Mouse (Mus musculus) MEL (cell line): ENCODE data around the gene Ascl4. TPM values are rescaled to one million over a fixed set of nuclear protein-coding genes. Genes with fewer than 3 reads are reported as not detected.

Experiments
- DNase-seq: peaks from one replicate; pipeline ENCODE4 v3.0.0; 2011; ENCODE audit warnings: low read depth, low spot score
- H3K27ac ChIP-seq: 2 replicates; pipeline ENCODE4 v1.5.1; 2012; ENCODE audit warnings: low read depth, mild to moderate bottlenecking, control low read depth, low read length, moderate library complexity; ENCODE audit not compliant: control insufficient read depth
- H3K27me3 ChIP-seq, 2 experiments: fragments of 150-350 bp in 1 of 2; sonication (generic) in 1 of 2; 2 replicates each; pipeline ENCODE4 v1.6.1; 2012; ENCODE audit warnings: low read length in 2 of 2, mild to moderate bottlenecking in 2 of 2, improper control_type of control experiment in 1 of 2, moderate library complexity in 1 of 2; ENCODE audit not compliant: insufficient read depth in 2 of 2, control insufficient read depth in 1 of 2
- H3K36me3 ChIP-seq, 2 experiments: 2 replicates each; pipeline ENCODE4 v1.6.1; 2012 to 2014; ENCODE audit warnings: low read length in 2 of 2, improper control_type of control experiment in 1 of 2, inconsistent platforms in 1 of 2, mild to moderate bottlenecking in 1 of 2; ENCODE audit not compliant: insufficient read depth in 2 of 2, control insufficient read depth in 1 of 2
- H3K4me1 ChIP-seq, 2 experiments: fragments of 150-350 bp in 1 of 2; sonication (generic) in 1 of 2; 2 replicates each; pipeline ENCODE4 v1.6.1; 2012; ENCODE audit warnings: low read length in 2 of 2, improper control_type of control experiment in 1 of 2, mild to moderate bottlenecking in 1 of 2; ENCODE audit not compliant: insufficient read depth in 2 of 2, control insufficient read depth in 1 of 2
- H3K4me3 ChIP-seq, 2 experiments: fragments of 150-350 bp in 1 of 2; sonication (generic) in 1 of 2; 2 replicates each; pipeline ENCODE4 v1.5.1; 2012; ENCODE audit warnings: low read depth in 2 of 2, low read length in 2 of 2, mild to moderate bottlenecking in 2 of 2, moderate library complexity in 2 of 2, control low read depth in 1 of 2, improper control_type of control experiment in 1 of 2; ENCODE audit not compliant: control insufficient read depth in 1 of 2, insufficient read depth in 1 of 2
- H3K79me2 ChIP-seq: 2 replicates; pipeline ENCODE4 v1.6.1; 2012; ENCODE audit warnings: mild to moderate bottlenecking, low read length, moderate library complexity; ENCODE audit not compliant: control insufficient read depth, poor library complexity, insufficient read depth
- H3K9ac ChIP-seq: 2 replicates; pipeline ENCODE4 v1.6.1; 2012; ENCODE audit warnings: low read depth, mild to moderate bottlenecking, control low read depth, low read length, moderate library complexity; ENCODE audit not compliant: control insufficient read depth, poor library complexity, severe bottlenecking
- H3K9me3 ChIP-seq: fragments of 150-350 bp; sonication (generic); replicated peaks from 2 replicates; pipeline ENCODE4 v1.6.1; 2012; ENCODE audit warnings: mild to moderate bottlenecking, low read length, improper control_type of control experiment, moderate library complexity; ENCODE audit not compliant: insufficient read depth
- BHLHE40 ChIP-seq: IDR thresholded peaks from 2 replicates; pipeline ENCODE4 v1.6.1; 2012; ENCODE audit warnings: low read depth, mild to moderate bottlenecking, inconsistent platforms, low read length, improper control_type of control experiment, borderline replicate concordance
- E2F4 ChIP-seq: IDR thresholded peaks from 2 replicates; pipeline ENCODE4 v1.6.1; 2011; ENCODE audit warnings: low read depth, low read length, improper control_type of control experiment, borderline replicate concordance
- ELF1 ChIP-seq: IDR thresholded peaks from 2 replicates; pipeline ENCODE4 v1.6.1; 2014; ENCODE audit warnings: low read depth, mild to moderate bottlenecking, inconsistent platforms, low read length, improper control_type of control experiment, moderate library complexity
- EP300 ChIP-seq, 2 experiments: IDR thresholded peaks; 2 replicates each; pipeline ENCODE4 v1.6.1; 2011; ENCODE audit warnings: improper control_type of control experiment in 2 of 2, low read length in 2 of 2, low read depth in 1 of 2, mild to moderate bottlenecking in 1 of 2
- ETS1 ChIP-seq: IDR thresholded peaks from 2 replicates; pipeline ENCODE4 v1.6.1; 2012; ENCODE audit warnings: low read depth, mild to moderate bottlenecking, inconsistent platforms, low read length, improper control_type of control experiment, moderate library complexity
- GABPA ChIP-seq: IDR thresholded peaks from 2 replicates; pipeline ENCODE4 v1.6.1; 2012; ENCODE audit warnings: low read depth, mild to moderate bottlenecking, inconsistent platforms, low read length, improper control_type of control experiment, moderate library complexity
- HCFC1 ChIP-seq: IDR thresholded peaks from 2 replicates; pipeline ENCODE4 v1.6.1; 2012; ENCODE audit warnings: low read depth, mild to moderate bottlenecking, inconsistent platforms, low read length, improper control_type of control experiment, moderate library complexity
- KAT2A ChIP-seq: conservative IDR thresholded peaks from 2 replicates; pipeline ENCODE4 v1.6.1; 2012; ENCODE audit warnings: low read depth, low read length, improper control_type of control experiment, inconsistent platforms
- MAFK ChIP-seq: IDR thresholded peaks from 2 replicates; pipeline ENCODE4 v1.6.1; 2011; ENCODE audit warnings: low read depth, mild to moderate bottlenecking, low read length, improper control_type of control experiment, borderline replicate concordance
- MAX ChIP-seq: IDR thresholded peaks from 2 replicates; pipeline ENCODE4 v1.6.1; 2011; ENCODE audit warnings: low read length, improper control_type of control experiment
- MAZ ChIP-seq: IDR thresholded peaks from 2 replicates; pipeline ENCODE4 v1.6.1; 2012; ENCODE audit warnings: low read depth, mild to moderate bottlenecking, inconsistent platforms, low read length, improper control_type of control experiment
- MEF2A ChIP-seq: IDR thresholded peaks from 2 replicates; pipeline ENCODE4 v1.6.1; 2014; ENCODE audit warnings: low read depth, mild to moderate bottlenecking, inconsistent platforms, low read length, improper control_type of control experiment; ENCODE audit not compliant: poor library complexity, insufficient replicate concordance, severe bottlenecking; ENCODE audit errors: extremely low read depth
- MXI1 ChIP-seq: IDR thresholded peaks from 2 replicates; pipeline ENCODE4 v1.6.1; 2011; ENCODE audit warnings: mild to moderate bottlenecking, low read depth, low read length, improper control_type of control experiment
- MYB ChIP-seq: IDR thresholded peaks from 2 replicates; pipeline ENCODE4 v1.6.1; 2011; ENCODE audit warnings: mild to moderate bottlenecking, low read depth, low read length, improper control_type of control experiment
- MYC ChIP-seq: IDR thresholded peaks from 2 replicates; pipeline ENCODE4 v1.6.1; 2011; ENCODE audit warnings: low read depth, mild to moderate bottlenecking, low read length, improper control_type of control experiment, moderate library complexity
- NELFE ChIP-seq: IDR thresholded peaks from 2 replicates; pipeline ENCODE4 v1.6.1; 2011; ENCODE audit warnings: low read depth, low read length, improper control_type of control experiment
- POLR2A ChIP-seq, 2 experiments: IDR thresholded peaks; 2 replicates each; pipeline ENCODE4 v1.6.1; 2011 to 2012; ENCODE audit warnings: low read length in 2 of 2, mild to moderate bottlenecking in 2 of 2, control low read depth in 1 of 2, improper control_type of control experiment in 1 of 2, low read depth in 1 of 2, moderate library complexity in 1 of 2; ENCODE audit not compliant: control insufficient read depth in 1 of 2, insufficient read depth in 1 of 2, poor library complexity in 1 of 2
- POLR2AphosphoS2 ChIP-seq: IDR thresholded peaks from 2 replicates; pipeline ENCODE4 v1.6.1; 2011; ENCODE audit warnings: low read length, improper control_type of control experiment
- RAD21 ChIP-seq: IDR thresholded peaks from 2 replicates; pipeline ENCODE4 v1.6.1; 2011; ENCODE audit warnings: mild to moderate bottlenecking, low read depth, low read length, improper control_type of control experiment
- SMC3 ChIP-seq: IDR thresholded peaks from 2 replicates; pipeline ENCODE4 v1.6.1; 2011; ENCODE audit warnings: low read depth, low read length, improper control_type of control experiment
- TAL1 ChIP-seq: IDR thresholded peaks from 2 replicates; pipeline ENCODE4 v1.6.1; 2012; ENCODE audit warnings: mild to moderate bottlenecking, inconsistent platforms, low read length, moderate library complexity, mixed read lengths
- TCF12 ChIP-seq: IDR thresholded peaks from 2 replicates; pipeline ENCODE4 v1.6.1; 2014; ENCODE audit warnings: low read depth, mild to moderate bottlenecking, inconsistent platforms, low read length, improper control_type of control experiment, moderate library complexity
- UBTF ChIP-seq: IDR thresholded peaks from 2 replicates; pipeline ENCODE4 v1.6.1; 2012; ENCODE audit warnings: low read depth, mild to moderate bottlenecking, inconsistent platforms, low read length, improper control_type of control experiment, moderate library complexity, borderline replicate concordance; ENCODE audit not compliant: insufficient read depth
- USF1 ChIP-seq: IDR thresholded peaks from 2 replicates; pipeline ENCODE4 v1.6.1; 2014; ENCODE audit warnings: low read depth, mild to moderate bottlenecking, inconsistent platforms, low read length, improper control_type of control experiment, moderate library complexity
- USF2 ChIP-seq, 2 experiments: IDR thresholded peaks; 2 replicates each; pipeline ENCODE4 v1.6.1; 2011 to 2012; ENCODE audit warnings: improper control_type of control experiment in 2 of 2, low read length in 2 of 2, borderline replicate concordance in 1 of 2, inconsistent platforms in 1 of 2, low read depth in 1 of 2, mild to moderate bottlenecking in 1 of 2; ENCODE audit not compliant: insufficient read depth in 1 of 2
- ZC3H11A ChIP-seq: IDR thresholded peaks from 2 replicates; pipeline ENCODE4 v1.6.1; 2012; ENCODE audit warnings: low read depth, mild to moderate bottlenecking, inconsistent platforms, low read length, improper control_type of control experiment
- ZMIZ1 ChIP-seq: IDR thresholded peaks from 2 replicates; pipeline ENCODE4 v1.6.1; 2012; ENCODE audit warnings: low read depth, mild to moderate bottlenecking, inconsistent platforms, low read length, improper control_type of control experiment, moderate library complexity
- ZNF384 ChIP-seq: IDR thresholded peaks from 2 replicates; pipeline ENCODE4 v1.6.1; 2012; ENCODE audit warnings: low read depth, mild to moderate bottlenecking, inconsistent platforms, low read length, improper control_type of control experiment
- polyA plus RNA-seq, 2 experiments: library from polyadenylated mRNA; stranded (reverse) in 1 of 2; unstranded in 1 of 2; fragments of >175 nt in 1 of 2; fragments of >200 nt in 1 of 2; gene quantifications; 2 replicates each; pipeline versions ENCODE4 v1.2.1 to v1.2.4; 2012; ENCODE audit warnings: low replicate concordance in 2 of 2, low read depth in 1 of 2; ENCODE audit not compliant: insufficient read length in 2 of 2, insufficient read depth in 1 of 2, missing spikeins in 1 of 2
- total RNA-seq: library from RNA; depleted of rRNA; stranded (reverse); fragments of 300-350 nt; gene quantifications from 2 replicates; pipeline ENCODE4 v1.2.3, GENCODE M21; 2012

Gene Ascl4
- total and polyA plus RNA-seq, 3 experiments, result not detected

DNA sequence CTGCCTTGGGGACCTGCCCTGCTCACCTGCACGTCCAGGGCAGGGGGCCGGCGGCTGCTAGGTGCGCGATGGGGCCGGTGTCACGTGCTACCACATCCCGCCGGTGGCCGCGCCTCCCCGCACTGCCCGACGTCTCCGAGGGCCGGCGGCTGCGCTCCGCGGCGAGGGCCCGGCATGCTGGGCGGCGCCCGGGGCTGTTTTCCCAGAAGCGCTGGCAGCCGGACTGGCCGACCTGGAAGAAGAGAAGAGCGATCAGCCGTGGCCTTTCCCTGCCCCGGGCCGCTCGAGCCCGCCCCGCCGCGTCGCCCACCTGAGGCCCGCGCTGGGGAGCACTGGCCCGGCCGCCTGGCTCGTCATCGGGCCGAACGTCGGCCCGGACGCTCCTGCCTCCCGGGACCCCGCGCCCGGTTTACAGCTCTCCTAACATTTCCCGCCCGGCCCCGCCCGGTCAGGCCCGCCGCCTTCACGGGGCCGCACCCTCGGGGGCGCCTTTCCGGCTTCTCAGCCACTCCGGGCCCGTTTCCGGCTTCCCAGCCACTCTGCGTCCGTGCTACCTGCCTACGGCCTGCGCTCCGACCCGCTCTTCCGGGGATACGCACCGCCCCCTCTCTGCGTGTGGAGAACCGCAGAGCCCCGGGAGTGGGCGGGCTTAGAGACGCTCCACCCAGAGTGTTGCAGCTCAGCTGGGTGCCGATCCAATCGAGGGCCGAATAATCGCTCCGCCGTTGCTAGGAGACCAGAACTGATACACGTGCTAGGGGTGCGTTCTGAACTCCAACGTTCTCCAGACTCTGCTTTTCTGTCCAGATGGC is 10.8 kb upstream of the Ascl4 start, which contains the start of gene Prdm4 (continued):
- TF ChIP-seq MEF2A, result no peak
- no peak for TF ChIP-seq E2F4
- no peak for TF ChIP-seq TAL1
- peak; percentile 88 for TF ChIP-seq HCFC1
- no peak for TF ChIP-seq UBTF
- TF ChIP-seq BHLHE40, result peak; percentile 90
- peak; percentile 80 for TF ChIP-seq NELFE
- TF ChIP-seq POLR2A (IDR thresholded peaks at IDR 0.05; ENCODE audit: control insufficient read depth in 1 of 2, insufficient read depth in 1 of 2, low read depth in 1 of 2, low read length in 2 of 2, poor library complexity in 1 of 2), result peak; percentile 73 to 86; a peak in 3 of 4 replicates
- peak; percentile 76 for TF ChIP-seq ETS1
- peak; percentile 77; the same call in 1 of the 2 replicates for TF ChIP-seq MAZ
- TF ChIP-seq ZMIZ1, result no peak
- peak; percentile 76 for TF ChIP-seq USF1

DNA sequence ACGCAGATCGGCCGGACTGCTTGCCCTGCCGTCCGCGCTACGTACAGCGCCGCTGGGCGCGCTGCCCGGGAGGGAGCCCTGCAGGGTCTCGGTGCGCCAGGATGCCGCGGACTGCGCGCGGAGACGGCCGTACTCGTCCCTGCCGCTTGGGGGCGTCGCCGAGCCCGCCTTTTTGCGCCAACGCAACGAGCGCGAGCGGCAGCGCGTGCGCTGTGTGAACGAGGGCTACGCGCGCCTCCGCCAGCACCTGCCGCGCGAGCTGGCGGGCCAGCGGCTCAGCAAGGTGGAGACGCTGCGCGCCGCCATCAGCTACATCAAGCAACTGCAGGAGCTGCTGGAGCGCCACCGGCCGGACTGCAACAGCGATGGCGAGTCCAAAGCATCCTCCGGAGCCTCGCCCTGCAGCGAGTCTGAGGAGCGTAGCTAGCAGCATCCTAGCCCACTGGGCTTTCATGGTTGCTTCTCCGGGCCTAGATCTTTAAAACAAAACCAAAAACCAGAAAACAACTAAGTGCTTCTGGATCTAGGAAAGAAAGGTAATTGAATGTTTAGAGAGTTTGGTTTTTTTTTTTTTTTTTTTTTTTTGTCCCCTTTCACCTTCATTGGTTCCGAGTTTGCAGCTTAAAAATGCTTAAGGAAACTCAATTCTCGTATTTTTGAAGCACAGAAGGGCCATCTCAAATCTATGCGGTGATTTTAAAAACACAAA is 1.2 kb downstream of the Ascl4 start:
- Histone ChIP-seq H3K36me3 (no peaks in the 10 kb centered on the region), H3K27ac (no peak overlapping the region), H3K27me3 (peaks cover 0 to 1% of the 10 kb centered on the region in 2 experiments; a peak in 2 of 4 replicates), H3K9me3 (no peaks in the 10 kb centered on the region), H3K4me1 (no peaks in the 10 kb centered on the region), H3K9ac (no peak overlapping the region), H3K4me3 (no peak overlapping the region)
- no peak for DNase-seq
- no peak for TF ChIP-seq MAX
- no peak for TF ChIP-seq EP300 (IDR thresholded peaks at IDR 0.05; ENCODE audit: low read depth in 1 of 2, low read length in 2 of 2)
- no peak for TF ChIP-seq TAL1
- no peak for TF ChIP-seq MAFK
- TF ChIP-seq ZC3H11A, result no peak
- no peak for TF ChIP-seq MXI1
- no peak for TF ChIP-seq ZMIZ1
- TF ChIP-seq RAD21, result no peak
- TF ChIP-seq ZNF384, result no peak
- TF ChIP-seq GABPA, result no peak
- TF ChIP-seq TCF12, result no peak
- no peak for TF ChIP-seq KAT2A
- TF ChIP-seq MYC, result no peak
- TF ChIP-seq HCFC1, result no peak
- no peak for TF ChIP-seq USF2 (IDR thresholded peaks at IDR 0.05; ENCODE audit: borderline replicate concordance in 1 of 2, insufficient read depth in 1 of 2, low read depth in 1 of 2, low read length in 2 of 2)
- TF ChIP-seq MYB, result no peak
- no peak for TF ChIP-seq SMC3
- TF ChIP-seq MEF2A, result no peak
- TF ChIP-seq POLR2AphosphoS2, result no peak
- no peak for TF ChIP-seq ELF1
- TF ChIP-seq, all 39 proteins: peak for 0
- no peaks in the 10 kb centered on the region for H3K79me2 ChIP-seq
